Mouse (Mus musculus): Measurements from ENCODE around the gene Gnb4. TPM values are rescaled to one million over a fixed set of nuclear protein-coding genes. Genes with fewer than 3 reads are reported as not detected.

Gnb4 gene
- polyA plus RNA-seq, 1 experiment from 2014 or later = 47.3 TPM

- H3K4me1 ChIP-seq (ENCODE audit: control insufficient read depth, insufficient read depth, low read length) = no peaks in the 10 kb centered on the region
- no peak overlapping the region for H3K9ac ChIP-seq (replicated peaks; ENCODE audit: low read length)
- H3K4me2 ChIP-seq (ENCODE audit: low read depth, low read length) = no peak overlapping the region
- no peak overlapping the region for H3K27ac ChIP-seq (replicated peaks; ENCODE audit: low read depth, low read length)
- 90% methylated on average over 11 of the region's 11 CpGs for whole genome bisulfite sequencing
- no peak overlapping the region for H3K4me3 ChIP-seq (ENCODE audit: low read depth, low read length)
- H3K36me3 ChIP-seq (replicated peaks; ENCODE audit: control insufficient read depth, insufficient read depth, low read depth, low read length) = no peaks in the 10 kb centered on the region
- no peaks in the 10 kb centered on the region for H3K9me3 ChIP-seq (replicated peaks; ENCODE audit: control insufficient read depth, low read length)
- DNase-seq (ENCODE audit: low spot score) (no peak), ATAC-seq (replicated peaks; ENCODE audit: insufficient number of reproducible peaks, low FRiP score, low TSS enrichment, low read depth) (no peak)
- H3K27me3 ChIP-seq (ENCODE audit: control insufficient read depth, insufficient read depth, low read length) = no peaks in the 10 kb centered on the region
These were observed 4.7 kb downstream of the Gnb4 start for GRCm38 (mm10) chr3:32611606-32612170.

- Histone ChIP-seq H3K27ac (replicated peaks; ENCODE audit: low read depth, low read length) (no peak overlapping the region), H3K4me2 (ENCODE audit: low read depth, low read length) (no peak overlapping the region), H3K4me3 (ENCODE audit: low read depth, low read length) (no peak overlapping the region), H3K9ac (replicated peaks; ENCODE audit: low read length) (no peak overlapping the region), H3K9me3 (replicated peaks; ENCODE audit: control insufficient read depth, low read length) (no peaks in the 10 kb centered on the region), H3K27me3 (ENCODE audit: control insufficient read depth, insufficient read depth, low read length) (no peaks in the 10 kb centered on the region), H3K4me1 (ENCODE audit: control insufficient read depth, insufficient read depth, low read length) (no peaks in the 10 kb centered on the region), H3K36me3 (replicated peaks; ENCODE audit: control insufficient read depth, insufficient read depth, low read depth, low read length) (no peaks in the 10 kb centered on the region)
- DNase-seq (ENCODE audit: low spot score) (peak; percentile 66), ATAC-seq (replicated peaks; ENCODE audit: insufficient number of reproducible peaks, low FRiP score, low TSS enrichment, low read depth) (no peak; the same call in 1 of the 2 replicates)
- 29% methylated on average over 7 of the region's 7 CpGs for WGBS
These were observed 5.8 kb downstream of the Gnb4 start for GRCm38 (mm10) chr3:32610560-32610959.

GRCm38 (mm10) chr3:32609233-32609632, 7.2 kb downstream of the Gnb4 start:
- H3K4me1 ChIP-seq (ENCODE audit: control insufficient read depth, insufficient read depth, low read length) = no peaks in the 10 kb centered on the region
- DNase-seq (ENCODE audit: low spot score) (no peak), ATAC-seq (replicated peaks; ENCODE audit: insufficient number of reproducible peaks, low FRiP score, low TSS enrichment, low read depth) (no peak)
- no peak overlapping the region for H3K9ac ChIP-seq (replicated peaks; ENCODE audit: low read length)
- no peak overlapping the region for H3K4me3 ChIP-seq (ENCODE audit: low read depth, low read length)
- no peak overlapping the region for H3K4me2 ChIP-seq (ENCODE audit: low read depth, low read length)
- H3K9me3 ChIP-seq (replicated peaks; ENCODE audit: control insufficient read depth, low read length) = no peaks in the 10 kb centered on the region
- H3K27me3 ChIP-seq (ENCODE audit: control insufficient read depth, insufficient read depth, low read length) = no peaks in the 10 kb centered on the region
- no peak overlapping the region for H3K27ac ChIP-seq (replicated peaks; ENCODE audit: low read depth, low read length)
- 97% methylated on average over 4 of the region's 4 CpGs for WGBS
- no peaks in the 10 kb centered on the region for H3K36me3 ChIP-seq (replicated peaks; ENCODE audit: control insufficient read depth, insufficient read depth, low read depth, low read length)

DNA sequence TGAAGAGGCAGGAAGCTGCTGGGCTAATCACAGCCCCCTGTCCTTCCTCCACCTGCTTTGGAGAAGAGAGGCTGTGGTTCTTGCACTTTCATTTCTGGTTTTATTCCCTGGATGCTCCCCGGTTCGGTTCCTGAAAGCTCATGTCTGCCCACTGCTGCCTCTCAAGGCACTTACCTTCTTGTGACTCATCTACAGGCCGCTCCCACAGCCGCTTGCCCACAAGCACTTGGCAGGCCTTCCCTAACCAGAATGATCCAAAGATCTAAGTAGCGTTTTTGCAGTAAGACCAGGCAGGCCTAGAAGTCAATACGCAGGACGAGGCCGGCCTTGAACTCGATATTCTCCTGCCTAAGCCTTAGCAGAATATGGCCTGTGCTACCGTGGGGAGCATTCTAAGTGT, 15.3 kb downstream of the Gnb4 start:
- no peaks in the 10 kb centered on the region for H3K9me3 ChIP-seq (replicated peaks; ENCODE audit: control insufficient read depth, low read length)
- H3K36me3 ChIP-seq (replicated peaks; ENCODE audit: control insufficient read depth, insufficient read depth, low read depth, low read length) = no peaks in the 10 kb centered on the region; the same call in 1 of the 2 replicates
- no peaks in the 10 kb centered on the region for H3K4me1 ChIP-seq (ENCODE audit: control insufficient read depth, insufficient read depth, low read length)
- no peak for ATAC-seq (replicated peaks; ENCODE audit: insufficient number of reproducible peaks, low FRiP score, low TSS enrichment, low read depth)
- 90% methylated on average over 10 of the region's 10 CpGs for WGBS
- no peak overlapping the region for H3K9ac ChIP-seq (replicated peaks; ENCODE audit: low read length)
- H3K4me2 ChIP-seq (ENCODE audit: low read depth, low read length) = no peak overlapping the region
- no peaks in the 10 kb centered on the region for H3K27me3 ChIP-seq (ENCODE audit: control insufficient read depth, insufficient read depth, low read length)
- no peak overlapping the region for H3K4me3 ChIP-seq (ENCODE audit: low read depth, low read length)
- no peak for DNase-seq (ENCODE audit: low spot score)
- H3K27ac ChIP-seq (replicated peaks; ENCODE audit: low read depth, low read length) = no peak overlapping the region

DNA sequence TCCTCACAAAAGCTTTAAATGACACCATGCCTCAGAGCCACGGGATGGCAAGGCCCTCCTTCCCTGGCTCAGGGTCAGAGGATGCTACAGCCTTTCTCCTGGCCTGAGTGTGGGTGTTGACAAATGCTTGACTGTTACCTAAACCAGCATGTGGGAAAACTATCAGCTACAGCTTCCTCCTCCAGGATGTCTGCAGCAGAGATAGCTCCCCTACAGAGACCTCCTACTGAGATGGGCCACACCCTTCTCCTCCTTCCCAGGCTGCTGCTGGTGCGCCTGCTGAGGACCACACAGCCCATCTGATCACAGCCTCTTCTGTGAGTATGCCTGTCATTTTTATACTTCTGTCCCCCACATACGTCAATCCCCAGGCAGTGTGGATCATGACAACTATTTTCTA, 17.1 kb downstream of the Gnb4 start:
- DNase-seq (ENCODE audit: low spot score) = no peak
- 71% methylated on average over 3 of the region's 3 CpGs for WGBS
- no peak for ATAC-seq (replicated peaks; ENCODE audit: insufficient number of reproducible peaks, low FRiP score, low TSS enrichment, low read depth)
- H3K9me3 ChIP-seq (replicated peaks; ENCODE audit: control insufficient read depth, low read length) = no peaks in the 10 kb centered on the region
- no peaks in the 10 kb centered on the region for H3K4me1 ChIP-seq (ENCODE audit: control insufficient read depth, insufficient read depth, low read length)
- H3K4me2 ChIP-seq (ENCODE audit: low read depth, low read length) = no peak overlapping the region
- no peak overlapping the region for H3K9ac ChIP-seq (replicated peaks; ENCODE audit: low read length)
- H3K36me3 ChIP-seq (replicated peaks; ENCODE audit: control insufficient read depth, insufficient read depth, low read depth, low read length) = no peaks in the 10 kb centered on the region; the same call in 1 of the 2 replicates
- H3K4me3 ChIP-seq (ENCODE audit: low read depth, low read length) = no peak overlapping the region
- H3K27ac ChIP-seq (replicated peaks; ENCODE audit: low read depth, low read length) = no peak overlapping the region
- H3K27me3 ChIP-seq (ENCODE audit: control insufficient read depth, insufficient read depth, low read length) = no peaks in the 10 kb centered on the region

- ATAC-seq (replicated peaks; ENCODE audit: insufficient number of reproducible peaks, low FRiP score, low TSS enrichment, low read depth) (no peak), DNase-seq (ENCODE audit: low spot score) (no peak)
- H3K36me3 ChIP-seq (replicated peaks; ENCODE audit: control insufficient read depth, insufficient read depth, low read depth, low read length) = no peaks in the 10 kb centered on the region; the same call in 1 of the 2 replicates
- H3K27ac ChIP-seq (replicated peaks; ENCODE audit: low read depth, low read length) = no peak overlapping the region
- no peak overlapping the region for H3K4me3 ChIP-seq (ENCODE audit: low read depth, low read length)
- H3K9me3 ChIP-seq (replicated peaks; ENCODE audit: control insufficient read depth, low read length) = no peaks in the 10 kb centered on the region
- WGBS = 88% methylated on average over 4 of the region's 4 CpGs
- no peak overlapping the region for H3K4me2 ChIP-seq (ENCODE audit: low read depth, low read length)
- no peak overlapping the region for H3K9ac ChIP-seq (replicated peaks; ENCODE audit: low read length)
- H3K27me3 ChIP-seq (ENCODE audit: control insufficient read depth, insufficient read depth, low read length) = no peaks in the 10 kb centered on the region
- no peaks in the 10 kb centered on the region for H3K4me1 ChIP-seq (ENCODE audit: control insufficient read depth, insufficient read depth, low read length)
These were observed 21.3 kb downstream of the Gnb4 start for GRCm38 (mm10) chr3:32595080-32595479.

DNA sequence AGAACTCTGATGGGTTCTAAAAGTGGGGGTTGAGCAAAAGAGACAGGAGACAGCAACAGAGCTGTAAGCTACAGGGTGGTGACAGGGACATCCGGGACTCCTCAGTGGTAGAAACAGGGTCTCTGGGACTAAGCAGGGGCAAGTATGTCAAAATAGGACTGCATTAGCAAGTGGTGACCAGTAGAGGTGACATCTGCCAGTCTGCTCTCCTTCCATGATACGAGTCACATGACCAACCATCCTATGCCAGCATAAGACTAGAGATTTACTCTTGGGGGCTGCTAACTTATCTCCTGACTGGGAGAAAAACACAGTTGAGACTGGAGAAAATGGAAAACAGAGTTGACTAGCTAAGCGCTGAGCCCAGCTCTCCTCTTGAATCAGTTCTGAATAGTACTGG, 30.1 kb downstream of the Gnb4 start:
- ATAC-seq (replicated peaks; ENCODE audit: insufficient number of reproducible peaks, low FRiP score, low TSS enrichment, low read depth) (no peak), DNase-seq (ENCODE audit: low spot score) (no peak)
- H3K4me1 ChIP-seq (ENCODE audit: control insufficient read depth, insufficient read depth, low read length) = no peaks in the 10 kb centered on the region
- H3K9ac ChIP-seq (replicated peaks; ENCODE audit: low read length) = no peak overlapping the region
- H3K4me3 ChIP-seq (ENCODE audit: low read depth, low read length) = no peak overlapping the region
- H3K9me3 ChIP-seq (replicated peaks; ENCODE audit: control insufficient read depth, low read length) = no peaks in the 10 kb centered on the region
- WGBS = 91% methylated on average over 3 of the region's 3 CpGs
- no peak overlapping the region for H3K27ac ChIP-seq (replicated peaks; ENCODE audit: low read depth, low read length)
- no peaks in the 10 kb centered on the region; the same call in 1 of the 2 replicates for H3K36me3 ChIP-seq (replicated peaks; ENCODE audit: control insufficient read depth, insufficient read depth, low read depth, low read length)
- no peak overlapping the region for H3K4me2 ChIP-seq (ENCODE audit: low read depth, low read length)
- no peaks in the 10 kb centered on the region for H3K27me3 ChIP-seq (ENCODE audit: control insufficient read depth, insufficient read depth, low read length)

- no peak overlapping the region for H3K4me2 ChIP-seq (ENCODE audit: low read depth, low read length)
- H3K27ac ChIP-seq (replicated peaks; ENCODE audit: low read depth, low read length) = no peak overlapping the region
- H3K27me3 ChIP-seq (ENCODE audit: control insufficient read depth, insufficient read depth, low read length) = no peaks in the 10 kb centered on the region
- no peak for DNase-seq (ENCODE audit: low spot score)
- no peaks in the 10 kb centered on the region for H3K9me3 ChIP-seq (replicated peaks; ENCODE audit: control insufficient read depth, low read length)
- no peaks in the 10 kb centered on the region; the same call in 1 of the 2 replicates for H3K36me3 ChIP-seq (replicated peaks; ENCODE audit: control insufficient read depth, insufficient read depth, low read depth, low read length)
- no peaks in the 10 kb centered on the region for H3K4me1 ChIP-seq (ENCODE audit: control insufficient read depth, insufficient read depth, low read length)
- H3K9ac ChIP-seq (replicated peaks; ENCODE audit: low read length) = no peak overlapping the region
- 95% methylated on average over 4 of the region's 4 CpGs for WGBS
- ATAC-seq (replicated peaks; ENCODE audit: insufficient number of reproducible peaks, low FRiP score, low TSS enrichment, low read depth) = no peak
- H3K4me3 ChIP-seq (ENCODE audit: low read depth, low read length) = no peak overlapping the region
These were observed 32.9 kb downstream of the Gnb4 start for GRCm38 (mm10) chr3:32583489-32583888.

Measured in embryonic facial prominence, embryonic 11.5 days (tissue).